Mouse (Mus musculus): ENCODE results near the gene Spats2. TPM values are rescaled to one million over a fixed set of nuclear protein-coding genes. Genes with fewer than 3 reads are reported as not detected.

The Spats2 gene
- not detected in 4 replicates for total RNA-seq (2023)

GRCm38 (mm10) chr15:99125711-99126080 is at the start of gene Spats2:
TSS of gene Spats2 (plus strand) at chr15:99125916.

DNA sequence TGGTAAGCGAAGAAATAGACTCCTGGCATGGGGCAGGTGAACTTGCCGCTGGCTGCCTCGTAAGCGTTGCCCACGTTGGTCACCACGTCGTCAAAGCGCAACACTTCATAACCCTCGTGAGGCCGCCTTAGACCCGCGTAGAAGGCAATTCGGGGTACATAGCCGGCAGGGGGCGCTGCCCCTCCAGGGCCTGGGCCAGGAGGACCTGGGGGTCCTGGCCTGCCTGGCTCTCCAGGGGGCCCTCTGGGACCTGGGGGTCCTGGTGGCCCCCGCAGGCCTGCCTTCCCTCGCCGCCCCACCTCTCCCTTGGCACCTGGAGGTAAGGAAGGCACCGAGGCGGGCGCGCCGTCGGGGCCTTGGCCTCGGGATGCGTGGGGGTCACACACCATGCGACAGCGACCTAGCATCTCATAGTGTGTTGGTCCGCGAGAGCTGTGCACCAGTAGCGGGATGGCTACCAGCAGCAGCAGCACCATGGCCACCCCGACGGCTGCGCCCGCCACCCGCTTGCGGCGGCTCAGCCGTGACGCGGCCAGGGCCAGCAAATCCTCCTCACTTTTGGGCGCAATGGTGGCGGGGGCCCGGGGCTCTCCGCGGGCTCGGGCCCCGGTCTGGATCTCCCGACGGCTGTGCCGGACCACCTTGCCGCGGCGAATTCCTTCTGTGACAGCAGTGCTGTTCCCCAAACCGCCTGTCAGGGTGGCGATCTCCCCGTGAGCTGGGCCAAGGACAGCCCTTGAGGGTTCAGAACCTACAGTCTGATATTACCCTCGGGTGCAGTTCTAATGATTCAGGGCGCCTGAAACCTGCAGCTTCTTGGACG is 38.3 kb upstream of the Spats2 start, which contains the start of gene C1ql4:
TSS of gene C1ql4 (minus strand) at position 565 of the 823 bp plus-strand sequence.

DNA sequence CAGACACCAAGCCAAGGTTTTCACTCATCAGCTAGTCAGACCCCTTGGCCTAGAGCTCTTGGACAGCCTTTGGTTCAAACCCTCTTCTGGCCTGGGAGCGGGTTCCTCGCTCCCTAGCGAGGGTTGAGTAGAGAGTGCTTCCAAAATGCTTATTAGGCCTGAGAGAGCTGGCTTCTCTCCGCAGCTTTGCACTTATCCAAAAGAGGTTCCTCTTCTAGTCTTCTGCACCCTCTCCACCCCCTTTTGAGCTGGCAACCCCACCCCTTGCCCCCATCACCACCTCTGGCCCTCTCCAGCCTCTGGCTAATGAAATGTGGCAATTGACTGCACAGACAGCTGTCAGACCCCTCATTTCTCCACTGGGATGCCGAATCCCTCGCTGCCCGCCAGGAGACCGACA is 32.8 kb upstream of the Spats2 start, which contains the start of gene Dnajc22:
TSS of gene Dnajc22 (plus strand) at position 301 of the 400 bp plus-strand sequence.

GRCm38 (mm10) chr15:99224208-99224911 is 98.6 kb downstream of the Spats2 start, which contains the start of gene Kcnh3:
TSS of gene Kcnh3 (plus strand) at chr15:99224861.

GRCm38 (mm10) chr15:99251626-99252380 is 126.1 kb downstream of the Spats2 start, which contains the start of gene Mcrs1:
TSS of gene Mcrs1 (minus strand) at chr15:99251961.

Other genes with a start within 250 kb of the Spats2 start
- gene Rhebl1, start 231.4 kb upstream of the Spats2 start, total RNA-seq (2023), result 14.3 to 22.0 TPM (median 18.0 TPM) in 4 replicates
- not detected in 4 replicates for gene Dhh, start 227.4 kb upstream of the Spats2 start, total RNA-seq (2023)
- gene Lmbr1l, start 207.7 kb upstream of the Spats2 start, total RNA-seq (2023), result 238 to 253 TPM (median 250 TPM) in 4 replicates
- 132 to 163 TPM (median 139 TPM) in 4 replicates for gene Tuba1b, start 191.4 kb upstream of the Spats2 start, total RNA-seq (2023)
- gene Gm49450, start 172.4 kb upstream of the Spats2 start, total RNA-seq (2023), result not detected in 4 replicates
- gene Tuba1a, start 172.2 kb upstream of the Spats2 start, total RNA-seq (2023), result 142 to 160 TPM (median 148 TPM) in 4 replicates
- gene Tuba1c, start 96.0 kb upstream of the Spats2 start, total RNA-seq (2023), result 75.1 to 81.7 TPM (median 78.6 TPM) in 4 replicates
- not detected in 4 replicates for gene Prph, start 70.7 kb upstream of the Spats2 start, total RNA-seq (2023)
- 0.39 to 3.2 TPM (median 0.72 TPM) in 3 of 4 replicates, not detected in the other for gene Troap, start 51.3 kb upstream of the Spats2 start, total RNA-seq (2023)
- gene C1ql4, start 38.1 kb upstream of the Spats2 start, total RNA-seq (2023), result not detected in 4 replicates
- not detected in 4 replicates for gene Dnajc22, start 32.7 kb upstream of the Spats2 start, total RNA-seq (2023)
- 1.9 to 3.0 TPM (median 2.6 TPM) in 4 replicates for gene Kcnh3, start 98.9 kb downstream of the Spats2 start, total RNA-seq (2023)
- 128 to 169 TPM (median 146 TPM) in 4 replicates for gene Mcrs1, start 126.0 kb downstream of the Spats2 start, total RNA-seq (2023)
- gene Prpf40b, start 169.2 kb downstream of the Spats2 start, total RNA-seq (2023), result 17.9 to 24.3 TPM (median 22.4 TPM) in 4 replicates
- gene Fam186b, start 170.0 kb downstream of the Spats2 start, total RNA-seq (2023), result not detected in 4 replicates
- 140 to 146 TPM (median 144 TPM) in 4 replicates for gene Fmnl3, start 244.6 kb downstream of the Spats2 start, total RNA-seq (2023)

Data from B cell, adult 62 days (primary cell).